Mouse (Mus musculus) G1E (cell line): Measurements from ENCODE around the gene Psmd13.

Experiments
- CTCF ChIP-seq: IDR thresholded peaks from 2 replicates; pipeline ENCODE4 v1.5.1; 2012; ENCODE audit warnings: low read depth, low read length, inconsistent platforms, mixed read lengths
- GATA1 ChIP-seq: IDR thresholded peaks from 2 replicates; pipeline ENCODE4 v1.6.1; 2012; ENCODE audit warnings: borderline replicate concordance, low read length, inconsistent platforms, mixed read lengths
- TAL1 ChIP-seq: conservative IDR thresholded peaks from 2 replicates; pipeline ENCODE4 v1.6.1; 2012; ENCODE audit warnings: low read depth, low read length, inconsistent platforms, mixed read lengths

DNA sequence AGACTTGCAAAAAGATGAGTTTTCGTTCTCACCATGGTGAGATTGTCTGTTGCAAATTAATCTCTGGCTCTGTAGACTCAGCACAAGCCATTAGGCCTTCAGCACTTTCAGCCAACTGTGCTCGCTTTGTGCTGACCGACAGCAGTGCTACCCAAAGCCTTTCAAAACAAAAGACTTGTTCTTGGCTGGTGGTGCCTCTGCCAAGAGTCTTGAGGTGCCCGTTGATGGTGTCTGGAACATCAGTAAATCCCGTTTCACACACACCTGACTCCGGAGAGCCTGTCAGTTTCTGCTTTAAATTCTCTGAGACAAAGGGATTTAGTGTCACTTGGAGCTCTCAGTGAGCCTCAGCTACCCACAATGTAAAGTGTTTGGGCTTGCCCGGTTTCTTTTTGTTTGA lies 12.3 kb downstream of the Psmd13 start:
- TF ChIP-seq GATA1 (no peak), CTCF (no peak), TAL1 (no peak)
